Mouse (Mus musculus) CH12.LX (cell line): ENCODE results near the gene Fam193b. TPM values are rescaled to one million over a fixed set of nuclear protein-coding genes. Genes with fewer than 3 reads are reported as not detected.
"Not testable (repeated sequence)": the region's sequence is repeated elsewhere in the genome, so short reads cannot be mapped to it uniquely, and the experiment has no call there.

Source experiments
- DNase-seq: peaks from one replicate; pipeline ENCODE4 v3.0.0-alpha.2; 2013; ENCODE audit errors: extremely low read depth
- H3K27ac ChIP-seq: 2 replicates; pipeline ENCODE4 v1.5.1; 2012; ENCODE audit warnings: low read depth, mild to moderate bottlenecking, control low read depth, moderate library complexity; ENCODE audit not compliant: insufficient read depth
- H3K27me3 ChIP-seq: replicated peaks from 2 replicates; pipeline ENCODE3; 2012; ENCODE audit warnings: inconsistent platforms
- H3K36me3 ChIP-seq, 2 experiments: replicated peaks in 1 of 2; 2 replicates each; pipeline versions ENCODE3 to v1.6.1; 2012; ENCODE audit warnings: inconsistent platforms in 1 of 2, low read length in 1 of 2, mild to moderate bottlenecking in 1 of 2, mixed read lengths in 1 of 2, moderate library complexity in 1 of 2; ENCODE audit not compliant: control insufficient read depth in 1 of 2, insufficient read depth in 1 of 2
- H3K4me1 ChIP-seq, 2 experiments: 2 replicates each; pipeline ENCODE4 v1.6.1; 2012; ENCODE audit warnings: inconsistent platforms in 1 of 2, moderate library complexity in 1 of 2; ENCODE audit not compliant: insufficient read depth in 2 of 2, control insufficient read depth in 1 of 2
- H3K4me2 ChIP-seq: 2 replicates; pipeline ENCODE4 v1.6.1; 2012; ENCODE audit warnings: low read depth, mild to moderate bottlenecking, control low read depth; ENCODE audit not compliant: poor library complexity, insufficient read depth, severe bottlenecking
- H3K4me3 ChIP-seq, 3 experiments: fragments of 150-350 bp in 1 of 3; sonication (generic) in 1 of 3; replicated peaks in 1 of 3; 2 replicates each; pipeline versions ENCODE3 to v1.5.1; 2011 to 2012; ENCODE audit warnings: low read depth in 2 of 3, low read length in 2 of 3, mild to moderate bottlenecking in 2 of 3, moderate library complexity in 2 of 3, control low read depth in 1 of 3, improper control_type of control experiment in 1 of 3, inconsistent platforms in 1 of 3, mixed read lengths in 1 of 3; ENCODE audit not compliant: poor library complexity in 1 of 3
- H3K79me2 ChIP-seq: replicated peaks from 2 replicates; pipeline ENCODE4 v1.6.1; 2012; ENCODE audit warnings: mild to moderate bottlenecking, moderate library complexity; ENCODE audit not compliant: control insufficient read depth, poor library complexity, insufficient read depth, severe bottlenecking; ENCODE audit errors: extremely low read depth
- H3K9ac ChIP-seq: 2 replicates; pipeline ENCODE4 v1.6.1; 2012; ENCODE audit warnings: low read depth, mild to moderate bottlenecking, control low read depth, moderate library complexity; ENCODE audit not compliant: insufficient read depth
- H3K9me3 ChIP-seq: replicated peaks from 2 replicates; pipeline ENCODE3; 2012; ENCODE audit warnings: low read length, inconsistent platforms, mixed read lengths
- E2F4 ChIP-seq: IDR thresholded peaks from 2 replicates; pipeline ENCODE4 v1.6.1; 2011; ENCODE audit warnings: low read depth, low read length, improper control_type of control experiment; ENCODE audit not compliant: insufficient replicate concordance
- EP300 ChIP-seq: IDR thresholded peaks from 2 replicates; pipeline ENCODE4 v1.6.1; 2011; ENCODE audit warnings: low read length, improper control_type of control experiment
- MAFK ChIP-seq: IDR thresholded peaks from 2 replicates; pipeline ENCODE4 v1.6.1; 2011; ENCODE audit warnings: low read length, improper control_type of control experiment; ENCODE audit not compliant: insufficient replicate concordance
- SIN3A ChIP-seq: IDR thresholded peaks from 2 replicates; pipeline ENCODE4 v1.6.1; 2012; ENCODE audit warnings: low read length, improper control_type of control experiment, inconsistent platforms
- TCF12 ChIP-seq: IDR thresholded peaks from 2 replicates; pipeline ENCODE4 v1.6.1; 2014; ENCODE audit warnings: low read depth, mild to moderate bottlenecking, inconsistent platforms, low read length, improper control_type of control experiment
- USF1 ChIP-seq: IDR thresholded peaks from 2 replicates; pipeline ENCODE4 v1.6.1; 2014; ENCODE audit warnings: low read depth, mild to moderate bottlenecking, inconsistent platforms, low read length, improper control_type of control experiment
- ZNF384 ChIP-seq: IDR thresholded peaks from 2 replicates; pipeline ENCODE4 v1.6.1; 2012; ENCODE audit warnings: low read depth, low read length, improper control_type of control experiment, inconsistent platforms
- dilution Hi-C: fragments of 300-500 bp; cut with MboI; formaldehyde crosslinking; loops from 2 replicates; pipeline ENCODE4 v1.14.3; 2020; ENCODE audit warnings: low sequenced_read_pairs; ENCODE audit not compliant: extremely low pct_unique_long_range_greater_than_20kb, extremely low pct_ligation_motif_present
- in situ Hi-C: fragments of 300-500 bp; cut with MboI; formaldehyde crosslinking; loops from 3 replicates; pipeline ENCODE4 v1.14.3; 2019; ENCODE audit warnings: low sequenced_read_pairs, low pct_ligation_motif_present, low pct_unique_long_range_greater_than_20kb, mixed read lengths
- polyA plus RNA-seq: library from polyadenylated mRNA; unstranded; fragments of >175 nt; gene quantifications from 2 replicates; pipeline ENCODE4 v1.2.1, GENCODE M21; 2012; ENCODE audit warnings: low read depth; ENCODE audit not compliant: insufficient read length
- total RNA-seq, 2 experiments: library from RNA; depleted of rRNA; stranded (reverse); fragments of 300-350 nt in 1 of 2; fragments of >200 nt in 1 of 2; gene quantifications; 2 replicates each; pipeline ENCODE4 v1.2.3; 2012 to 2014

Fam193b gene
- total and polyA plus RNA-seq, 3 experiments = 9.2 to 22.4 (median 17.9) TPM

- H3K9ac ChIP-seq, H3K36me3 ChIP-seq, H3K79me2 ChIP-seq, H3K4me2 ChIP-seq, H3K27me3 ChIP-seq, H3K4me3 ChIP-seq, DNase-seq, dilution Hi-C loops: not testable (repeated sequence)
- TF ChIP-seq ZNF384 = peak; percentile 90
- TF ChIP-seq, all 38 proteins: peak for 1; not testable (repeated sequence) for 37
- H3K27ac ChIP-seq, H3K9me3 ChIP-seq, in situ Hi-C loops: not testable (repeated sequence)
- H3K4me1 ChIP-seq = peaks cover 2 to 16% of the 10 kb centered on the region in 2 experiments
Observed at GRCm38 (mm10) chr13:55576872-55577271, 6.0 kb upstream of the Fam193b start.

GRCm38 (mm10) chr13:55575932-55576331 is 5.0 kb upstream of the Fam193b start:
- dilution Hi-C loops (no loop called here), in situ Hi-C loops (no loop called here)
- TF ChIP-seq SIN3A = peak; percentile 62; the same call in 1 of the 2 replicates
- TF ChIP-seq EP300 = no peak
- peaks cover 2 to 16% of the 10 kb centered on the region in 2 experiments for H3K4me1 ChIP-seq
- H3K27ac ChIP-seq = no peak overlapping the region
- DNase-seq = no peak
- H3K79me2 ChIP-seq = 0 out of 2 replicates have a peak, but pooled peaks cover 2% of the 10 kb centered on the region
- H3K36me3 ChIP-seq = peaks cover 0 to 2% of the 10 kb centered on the region in 2 experiments
- peaks cover 10% of the 10 kb centered on the region for H3K9me3 ChIP-seq
- H3K9ac ChIP-seq = no peak overlapping the region
- H3K4me3 ChIP-seq = no peak overlapping the region
- H3K4me2 ChIP-seq = no peak overlapping the region
- no peaks in the 10 kb centered on the region for H3K27me3 ChIP-seq

DNA sequence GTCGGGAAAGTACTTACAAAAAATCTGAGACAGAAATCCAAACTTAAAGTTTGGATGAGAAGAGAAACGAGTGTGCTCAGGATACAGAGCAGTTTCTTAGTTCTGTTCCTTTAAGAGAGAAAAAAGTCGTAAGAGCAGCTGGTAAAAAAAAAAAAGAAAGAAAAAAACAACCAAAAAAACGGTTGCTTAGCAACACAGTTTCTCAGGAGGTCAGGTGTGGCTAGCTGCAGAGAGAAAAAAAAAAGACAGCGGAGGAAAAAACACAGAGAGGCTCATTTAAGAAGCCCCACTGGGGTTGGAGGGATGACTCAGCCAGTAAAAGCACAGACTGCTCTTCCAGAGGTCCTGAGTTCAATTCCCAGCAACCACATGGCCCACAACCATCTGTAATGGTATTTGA is 3.4 kb upstream of the Fam193b start:
- DNase-seq = no peak
- peaks cover 15% of the 10 kb centered on the region for H3K79me2 ChIP-seq
- H3K9ac ChIP-seq = no peak overlapping the region
- no peaks in the 10 kb centered on the region for H3K27me3 ChIP-seq
- no peak overlapping the region for H3K4me2 ChIP-seq
- TF ChIP-seq USF1 = no peak
- TF ChIP-seq E2F4 = no peak
- TF ChIP-seq TCF12 = no peak
- no peak for TF ChIP-seq EP300
- TF ChIP-seq ZNF384 = peak; percentile 97
- TF ChIP-seq MAFK = no peak
- no peak overlapping the region for H3K4me3 ChIP-seq
- H3K9me3 ChIP-seq = peaks cover 10% of the 10 kb centered on the region
- dilution Hi-C loops = no loop called here
- no peak overlapping the region for H3K27ac ChIP-seq
- in situ Hi-C loops = no loop called here
- peaks cover 0 to 6% of the 10 kb centered on the region in 2 experiments for H3K36me3 ChIP-seq
- H3K4me1 ChIP-seq = peaks cover 6 to 24% of the 10 kb centered on the region in 2 experiments
